Mouse (Mus musculus) kidney, adult 2 months (tissue): Measurements from ENCODE around the gene Oprm1.

Source experiments
- CTCF ChIP-seq: fragments of 200-500 bp; conservative IDR thresholded peaks from 2 replicates; pipeline ENCODE4 v1.5.1; 2011; ENCODE audit warnings: low read depth, mild to moderate bottlenecking, control low read depth, low read length, moderate library complexity, mixed read lengths; ENCODE audit not compliant: insufficient read depth, insufficient read length
- POLR2A ChIP-seq: fragments of 200-500 bp; IDR thresholded peaks from one replicate; pipeline ENCODE4 v1.6.1; 2011; ENCODE audit warnings: low read depth, low read length, control low read depth

DNA sequence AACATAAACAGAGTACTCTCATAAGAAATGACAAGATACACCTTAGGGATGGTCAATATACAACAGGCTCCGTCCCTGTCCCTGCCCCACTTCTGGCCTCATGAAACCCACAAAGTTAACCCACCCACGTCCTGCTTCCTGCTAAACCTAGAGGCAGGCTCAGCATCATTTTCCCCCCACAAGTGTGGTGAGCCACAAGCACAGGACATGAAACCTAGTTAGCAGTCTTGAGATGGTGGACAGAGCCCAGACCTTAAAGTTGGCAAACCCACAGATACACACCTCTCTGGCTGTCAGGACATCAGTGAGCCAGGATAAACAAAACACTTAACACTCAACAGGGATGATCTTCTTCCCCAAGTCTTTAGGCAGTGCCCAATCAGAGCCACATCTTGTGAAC, 198.1 kb downstream of the Oprm1 start:
- TF ChIP-seq CTCF (no peak), POLR2A (no peak)
